Mouse (Mus musculus): ENCODE data around the gene Gm5108.

Gene Gm5108

GRCm38 (mm10) chr5:67941369-67941768 is at the start of gene Gm5108:
Gene Gm5108 (plus strand): TSS chr5:67941669.
- no peak for DNase-seq

- no peak for DNase-seq
Measured at GRCm38 (mm10) chr5:67898921-67899320, 42.5 kb upstream of the Gm5108 start.

GRCm38 (mm10) chr5:67904555-67904954 is 36.9 kb upstream of the Gm5108 start:
- DNase-seq, result no peak

GRCm38 (mm10) chr5:67930584-67930983 is 10.9 kb upstream of the Gm5108 start:
- no peak for DNase-seq

GRCm38 (mm10) chr5:67931623-67932022 is 9.8 kb upstream of the Gm5108 start:
- DNase-seq, result no peak

GRCm38 (mm10) chr5:67943199-67943598 is 1.7 kb downstream of the Gm5108 start:
- DNase-seq, result no peak

GRCm38 (mm10) chr5:67944074-67944785 is 2.8 kb downstream of the Gm5108 start:
- no peak for DNase-seq

- DNase-seq, result no peak
Measured at GRCm38 (mm10) chr5:67946321-67946720, 4.9 kb downstream of the Gm5108 start, which contains the start of gene Gm21905. Gene Gm21905 (minus strand): TSS chr5:67946421.

- no peak for DNase-seq
Measured at GRCm38 (mm10) chr5:67947006-67947405, 5.5 kb downstream of the Gm5108 start.

GRCm38 (mm10) chr5:67948074-67948473 is 6.6 kb downstream of the Gm5108 start:
- DNase-seq, result no peak

- no peak for DNase-seq
Measured at GRCm38 (mm10) chr5:67954097-67954496, 12.6 kb downstream of the Gm5108 start.

- DNase-seq, result no peak
Measured at GRCm38 (mm10) chr5:67955486-67955885, 14.0 kb downstream of the Gm5108 start.

GRCm38 (mm10) chr5:67961708-67962629 is 20.5 kb downstream of the Gm5108 start:
- no peak for DNase-seq

GRCm38 (mm10) chr5:67969536-67969935 is 28.1 kb downstream of the Gm5108 start:
- no peak for DNase-seq

GRCm38 (mm10) chr5:67981946-67982526 is 40.6 kb downstream of the Gm5108 start:
- no peak for DNase-seq

GRCm38 (mm10) chr5:67990426-67990825 is 49.0 kb downstream of the Gm5108 start:
- no peak for DNase-seq

- no peak for DNase-seq
Measured at GRCm38 (mm10) chr5:68002611-68003010, 61.1 kb downstream of the Gm5108 start.

GRCm38 (mm10) chr5:68003904-68004303 is 62.4 kb downstream of the Gm5108 start:
- no peak for DNase-seq

GRCm38 (mm10) chr5:68004419-68004818 is 63.0 kb downstream of the Gm5108 start:
- DNase-seq, result no peak

GRCm38 (mm10) chr5:68007074-68007473 is 65.6 kb downstream of the Gm5108 start:
- DNase-seq, result no peak

- no peak for DNase-seq
Measured at GRCm38 (mm10) chr5:68011569-68011968, 70.1 kb downstream of the Gm5108 start.

GRCm38 (mm10) chr5:68012618-68013017 is 71.1 kb downstream of the Gm5108 start:
- DNase-seq, result peak; percentile 74

GRCm38 (mm10) chr5:68020870-68021269 is 79.4 kb downstream of the Gm5108 start:
- DNase-seq, result no peak
